Mouse (Mus musculus): ENCODE measurements around the gene Krt15.

Krt15 gene

GRCm38 (mm10) chr11:100135731-100136130, at the start of gene Krt15:
TSS of gene Krt15 (minus strand) at chr11:100135928.
- no peak for DNase-seq (ENCODE audit: low read depth in 2 of 2, low spot score in 2 of 2)

- DNase-seq (ENCODE audit: low read depth in 2 of 2, low spot score in 2 of 2), result no peak
Observed at GRCm38 (mm10) chr11:100181725-100182124, 46.0 kb upstream of the Krt15 start.

GRCm38 (mm10) chr11:100179260-100179659, 43.5 kb upstream of the Krt15 start:
- no peak for DNase-seq (ENCODE audit: low read depth in 2 of 2, low spot score in 2 of 2)

GRCm38 (mm10) chr11:100178307-100178706, 42.6 kb upstream of the Krt15 start:
- DNase-seq (ENCODE audit: low read depth in 2 of 2, low spot score in 2 of 2), result no peak

- no peak for DNase-seq (ENCODE audit: low read depth in 2 of 2, low spot score in 2 of 2)
Observed at GRCm38 (mm10) chr11:100176791-100177190, 41.1 kb upstream of the Krt15 start.

GRCm38 (mm10) chr11:100168765-100169762, 33.3 kb upstream of the Krt15 start:
- peak; percentile 3 to 20 for DNase-seq (ENCODE audit: low read depth in 2 of 2, low spot score in 2 of 2)

GRCm38 (mm10) chr11:100168071-100168470, 32.3 kb upstream of the Krt15 start:
- no peak for DNase-seq (ENCODE audit: low read depth in 2 of 2, low spot score in 2 of 2)

- no peak for DNase-seq (ENCODE audit: low read depth in 2 of 2, low spot score in 2 of 2)
Observed at GRCm38 (mm10) chr11:100164392-100164791, 28.7 kb upstream of the Krt15 start.

- no peak for DNase-seq (ENCODE audit: low read depth in 2 of 2, low spot score in 2 of 2)
Observed at GRCm38 (mm10) chr11:100157908-100158477, 22.3 kb upstream of the Krt15 start.

- DNase-seq (ENCODE audit: low read depth in 2 of 2, low spot score in 2 of 2), result no peak
Observed at GRCm38 (mm10) chr11:100157331-100157730, 21.6 kb upstream of the Krt15 start.

GRCm38 (mm10) chr11:100155497-100156255, 19.9 kb upstream of the Krt15 start:
- DNase-seq (ENCODE audit: low read depth in 2 of 2, low spot score in 2 of 2), result no peak

GRCm38 (mm10) chr11:100148615-100149330, 13.0 kb upstream of the Krt15 start, which contains the start of gene Krt19:
TSS of gene Krt19 (minus strand) at chr11:100148665.
- DNase-seq (ENCODE audit: low read depth in 2 of 2, low spot score in 2 of 2), result no peak

GRCm38 (mm10) chr11:100147566-100148353, 12.0 kb upstream of the Krt15 start:
- no peak for DNase-seq (ENCODE audit: low read depth in 2 of 2, low spot score in 2 of 2)

GRCm38 (mm10) chr11:100145858-100146560, 10.3 kb upstream of the Krt15 start:
- DNase-seq (ENCODE audit: low read depth in 2 of 2, low spot score in 2 of 2), result no peak

GRCm38 (mm10) chr11:100145104-100145503, 9.4 kb upstream of the Krt15 start:
- no peak for DNase-seq (ENCODE audit: low read depth in 2 of 2, low spot score in 2 of 2)

GRCm38 (mm10) chr11:100140966-100141365, 5.2 kb upstream of the Krt15 start:
- no peak for DNase-seq (ENCODE audit: low read depth in 2 of 2, low spot score in 2 of 2)

GRCm38 (mm10) chr11:100139391-100139790, 3.7 kb upstream of the Krt15 start:
- DNase-seq (ENCODE audit: low read depth in 2 of 2, low spot score in 2 of 2), result no peak

- DNase-seq (ENCODE audit: low read depth in 2 of 2, low spot score in 2 of 2), result no peak
Observed at GRCm38 (mm10) chr11:100138809-100139208, 3.1 kb upstream of the Krt15 start.

GRCm38 (mm10) chr11:100137693-100138092, 2.0 kb upstream of the Krt15 start:
- no peak for DNase-seq (ENCODE audit: low read depth in 2 of 2, low spot score in 2 of 2)

Measured in CD8-positive naive resting alpha-beta T cell, adult 2 months (primary cell).